Mouse (Mus musculus) liver, embryonic 13.5 days (tissue): Measurements from ENCODE around the gene Dennd1a. TPM values are rescaled to one million over a fixed set of nuclear protein-coding genes. Genes with fewer than 3 reads are reported as not detected.
A peak's percentile ranks its signal among the peaks of the same experiment; 100 is the strongest.

Experiments used
- ATAC-seq: fragments of 200-750 bp; cut with Nextera tagmentation; 2 replicates; pipeline ENCODE4 v1.8.0; 2017; ENCODE audit warnings: low read depth, mild to moderate bottlenecking, moderate number of reproducible peaks, moderate library complexity
- DNase-seq: peaks from one replicate; pipeline ENCODE4 v3.0.0; 2022
- H3K27ac ChIP-seq: fragments of 300-500 bp; sonication (generic); 2 replicates; pipeline ENCODE4 v1.5.1; 2015; ENCODE audit warnings: moderate library complexity, mild to moderate bottlenecking, inconsistent platforms
- H3K27me3 ChIP-seq: fragments of 300-500 bp; sonication (generic); 2 replicates; pipeline ENCODE4 v1.6.1; 2015; ENCODE audit warnings: mild to moderate bottlenecking, inconsistent platforms
- H3K36me3 ChIP-seq: fragments of 300-500 bp; sonication (generic); 2 replicates; pipeline ENCODE4 v1.6.1; 2015; ENCODE audit warnings: mild to moderate bottlenecking, inconsistent platforms
- H3K4me1 ChIP-seq: fragments of 300-500 bp; sonication (generic); replicated peaks from 2 replicates; pipeline ENCODE4 v1.6.1; 2015; ENCODE audit warnings: inconsistent platforms
- H3K4me2 ChIP-seq: fragments of 300-500 bp; sonication (generic); 2 replicates; pipeline ENCODE4 v1.6.1; 2015; ENCODE audit warnings: inconsistent platforms, mild to moderate bottlenecking, moderate library complexity
- H3K4me3 ChIP-seq: fragments of 300-500 bp; sonication (generic); replicated peaks from 2 replicates; pipeline ENCODE4 v1.5.1; 2015; ENCODE audit warnings: mild to moderate bottlenecking, inconsistent platforms
- H3K9ac ChIP-seq: fragments of 300-500 bp; sonication (generic); 2 replicates; pipeline ENCODE4 v1.6.1; 2015; ENCODE audit warnings: mild to moderate bottlenecking, inconsistent platforms
- H3K9me3 ChIP-seq: fragments of 300-500 bp; sonication (generic); replicated peaks from 2 replicates; pipeline ENCODE4 v1.6.1; 2016; ENCODE audit warnings: inconsistent platforms
- WGBS: fragments of 180-500 bp; shearing (Covaris S2); methylation state at CpG from one replicate; pipeline ENCODE4 v1.1.7; 2015; ENCODE audit not compliant: insufficient replicate concordance; 5-methylcytosine and 5-hydroxymethylcytosine counted together
- polyA plus RNA-seq: library from polyadenylated mRNA; unstranded; fragments of >200 nt; fragmentation: Nextera tagmentation; extraction: Ambion mirVana; gene quantifications from 2 replicates; pipeline ENCODE4 v1.2.1, GENCODE M21; 2015

Dennd1a gene
- polyA plus RNA-seq, 1 experiment from 2014 or later, result 7.6 TPM

DNA sequence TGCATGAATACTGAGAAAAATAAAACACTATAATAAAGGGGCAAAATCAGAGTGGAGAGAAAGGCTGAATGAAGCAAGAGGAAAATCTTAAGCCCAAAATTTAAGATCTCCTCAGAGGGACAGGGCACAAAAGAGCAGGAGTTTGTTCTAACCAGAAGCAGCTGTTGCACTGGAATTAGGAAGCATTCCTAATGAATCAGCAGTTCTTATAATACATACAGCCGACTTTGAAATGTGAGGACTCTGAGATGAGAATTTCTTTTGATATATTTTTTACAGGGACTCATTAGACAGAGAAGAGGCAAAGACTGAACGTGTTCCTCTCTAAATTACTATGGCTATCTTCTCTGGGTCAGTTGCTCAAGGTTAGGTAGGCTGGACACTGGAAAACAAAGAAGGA lies 212.7 kb downstream of the Dennd1a start:
- DNase-seq, result no peak
- Histone ChIP-seq H3K4me3 (no peak overlapping the region), H3K4me2 (no peak overlapping the region), H3K9ac (no peak overlapping the region), H3K9me3 (no peaks in the 10 kb centered on the region), H3K36me3 (no peaks in the 10 kb centered on the region), H3K4me1 (peaks cover 3% of the 10 kb centered on the region; the same call in 1 of the 2 replicates), H3K27me3 (no peaks in the 10 kb centered on the region), H3K27ac (no peak overlapping the region)
- no peak for ATAC-seq
- WGBS, result 60% methylated on average over 2 of the region's 2 CpGs

GRCm38 (mm10) chr2:38072061-38072460 lies 215.1 kb downstream of the Dennd1a start:
- no peaks in the 10 kb centered on the region for H3K27me3 ChIP-seq
- H3K4me3 ChIP-seq, result no peak overlapping the region
- no peak overlapping the region for H3K4me2 ChIP-seq
- H3K9me3 ChIP-seq, result no peaks in the 10 kb centered on the region
- DNase-seq (no peak), ATAC-seq (no peak)
- no peak overlapping the region for H3K9ac ChIP-seq
- peaks cover 18% of the 10 kb centered on the region for H3K4me1 ChIP-seq
- no peaks in the 10 kb centered on the region for H3K36me3 ChIP-seq
- no peak overlapping the region for H3K27ac ChIP-seq

- Histone ChIP-seq H3K4me1 (peaks cover 21% of the 10 kb centered on the region), H3K4me2 (no peak overlapping the region), H3K4me3 (no peak overlapping the region), H3K9ac (no peak overlapping the region), H3K36me3 (no peaks in the 10 kb centered on the region), H3K9me3 (no peaks in the 10 kb centered on the region), H3K27ac (no peak overlapping the region), H3K27me3 (no peaks in the 10 kb centered on the region)
- DNase-seq (no peak), ATAC-seq (no peak)
- WGBS, result 81% methylated on average over 2 of the region's 2 CpGs
Observed at GRCm38 (mm10) chr2:38068171-38068572, 219.0 kb downstream of the Dennd1a start.

DNA sequence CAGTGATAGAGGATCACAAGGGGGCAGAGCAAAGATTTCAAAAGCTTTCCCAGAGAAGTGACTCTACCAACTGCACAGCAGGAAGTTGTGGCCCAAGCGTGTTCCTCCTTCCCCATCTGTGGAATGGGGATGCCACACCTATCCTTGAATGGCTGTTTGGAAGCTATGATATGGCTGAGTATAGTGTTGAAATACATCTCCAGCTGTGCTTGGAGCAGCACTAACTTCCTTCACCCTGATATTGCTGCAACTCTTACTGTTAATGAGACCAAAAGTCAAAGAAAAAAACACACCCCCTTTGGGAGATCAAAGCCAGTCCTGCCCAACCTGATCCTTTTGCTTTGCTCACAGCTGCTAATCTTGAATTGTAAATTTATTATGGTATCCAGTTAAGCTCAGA lies 221.3 kb downstream of the Dennd1a start:
- Histone ChIP-seq H3K4me3 (no peak overlapping the region), H3K9ac (no peak overlapping the region), H3K27me3 (no peaks in the 10 kb centered on the region), H3K36me3 (no peaks in the 10 kb centered on the region), H3K4me1 (peaks cover 30% of the 10 kb centered on the region), H3K4me2 (no peak overlapping the region), H3K9me3 (no peaks in the 10 kb centered on the region), H3K27ac (no peak overlapping the region)
- ATAC-seq (no peak), DNase-seq (no peak)
- WGBS, result 47% methylated on average over 1 of the region's 1 CpGs

DNA sequence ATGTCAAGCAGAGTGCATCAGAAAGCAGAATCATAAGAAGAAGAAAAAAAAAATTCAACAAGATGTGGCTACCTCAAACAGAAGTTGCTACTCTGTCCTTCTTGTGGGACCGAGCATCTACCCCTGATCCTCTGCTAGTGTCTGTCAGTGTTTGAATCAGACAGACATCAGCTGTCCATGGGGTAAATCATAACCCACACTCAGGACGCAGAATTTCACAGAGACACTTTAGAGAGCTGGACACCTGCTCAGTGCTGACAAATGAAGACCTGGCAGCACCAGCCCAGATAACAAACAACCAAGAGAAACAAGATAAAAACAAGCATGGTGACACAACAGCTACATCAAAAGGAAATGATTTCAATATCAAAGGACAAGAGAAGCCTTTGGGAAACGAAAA lies 222.9 kb downstream of the Dennd1a start:
- Histone ChIP-seq H3K9ac (no peak overlapping the region), H3K27ac (no peak overlapping the region), H3K36me3 (no peaks in the 10 kb centered on the region), H3K4me2 (no peak overlapping the region), H3K9me3 (no peaks in the 10 kb centered on the region), H3K4me1 (peaks cover 30% of the 10 kb centered on the region), H3K27me3 (no peaks in the 10 kb centered on the region), H3K4me3 (no peak overlapping the region)
- no peak for DNase-seq
- whole genome bisulfite sequencing, result 51% methylated on average over 3 of the region's 3 CpGs
- no peak for ATAC-seq

DNA sequence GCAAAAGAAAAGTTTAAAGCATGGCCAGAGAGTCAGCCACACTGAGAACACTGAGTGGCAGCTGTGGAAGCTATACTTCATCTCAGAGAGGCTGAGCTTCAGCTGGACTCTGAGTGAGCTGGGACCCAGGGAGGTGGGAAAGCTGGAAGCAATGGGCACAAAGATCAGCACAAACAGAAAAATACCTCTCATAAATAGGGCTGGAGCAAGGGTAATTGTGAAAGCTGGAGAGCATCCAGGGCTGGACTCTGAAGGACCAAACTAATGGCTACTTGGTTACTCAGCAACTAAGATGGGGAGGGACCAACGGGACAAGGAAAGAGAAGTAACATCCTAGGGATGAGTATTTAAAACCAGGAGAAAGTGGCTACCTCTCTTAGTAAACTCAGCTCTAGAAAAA lies 225.0 kb downstream of the Dennd1a start:
- H3K9ac ChIP-seq, result no peak overlapping the region
- H3K9me3 ChIP-seq, result no peaks in the 10 kb centered on the region
- WGBS, result 65% methylated on average over 1 of the region's 1 CpGs
- DNase-seq (no peak), ATAC-seq (no peak)
- peaks cover 15% of the 10 kb centered on the region for H3K4me1 ChIP-seq
- H3K36me3 ChIP-seq, result no peaks in the 10 kb centered on the region
- H3K27ac ChIP-seq, result no peak overlapping the region
- no peaks in the 10 kb centered on the region for H3K27me3 ChIP-seq
- no peak overlapping the region for H3K4me3 ChIP-seq
- H3K4me2 ChIP-seq, result no peak overlapping the region

GRCm38 (mm10) chr2:38061474-38061873 lies 225.7 kb downstream of the Dennd1a start:
- 17% methylated on average over 2 of the region's 2 CpGs for WGBS
- ATAC-seq, result no peak
- H3K36me3 ChIP-seq, result no peaks in the 10 kb centered on the region
- H3K27ac ChIP-seq, result no peak overlapping the region
- no peak overlapping the region for H3K9ac ChIP-seq
- no peak overlapping the region for H3K4me3 ChIP-seq
- no peak for DNase-seq
- no peak overlapping the region for H3K4me2 ChIP-seq
- no peaks in the 10 kb centered on the region for H3K9me3 ChIP-seq
- peaks cover 15% of the 10 kb centered on the region for H3K4me1 ChIP-seq
- H3K27me3 ChIP-seq, result no peaks in the 10 kb centered on the region

GRCm38 (mm10) chr2:38052440-38052839 lies 234.8 kb downstream of the Dennd1a start:
- Histone ChIP-seq H3K4me1 (peaks cover 19% of the 10 kb centered on the region), H3K9ac (no peak overlapping the region), H3K36me3 (no peaks in the 10 kb centered on the region), H3K4me2 (no peak overlapping the region), H3K27me3 (no peaks in the 10 kb centered on the region), H3K27ac (no peak overlapping the region), H3K9me3 (no peaks in the 10 kb centered on the region), H3K4me3 (no peak overlapping the region)
- no peak for ATAC-seq
- no peak for DNase-seq
- WGBS, result 64% methylated on average over 3 of the region's 3 CpGs

- Histone ChIP-seq H3K27ac (no peak overlapping the region), H3K4me2 (no peak overlapping the region), H3K4me3 (no peak overlapping the region), H3K9ac (no peak overlapping the region), H3K27me3 (no peaks in the 10 kb centered on the region), H3K4me1 (peaks cover 19% of the 10 kb centered on the region), H3K36me3 (no peaks in the 10 kb centered on the region), H3K9me3 (no peaks in the 10 kb centered on the region)
- no peak for DNase-seq
- ATAC-seq, result peak; percentile 53
- WGBS, result 19% methylated on average over 1 of the region's 1 CpGs
Observed at GRCm38 (mm10) chr2:38051485-38052085, 235.6 kb downstream of the Dennd1a start.

- Histone ChIP-seq H3K27ac (no peak overlapping the region), H3K36me3 (no peaks in the 10 kb centered on the region), H3K9me3 (no peaks in the 10 kb centered on the region), H3K9ac (no peak overlapping the region), H3K4me2 (no peak overlapping the region), H3K4me3 (no peak overlapping the region), H3K27me3 (no peaks in the 10 kb centered on the region), H3K4me1 (peaks cover 19% of the 10 kb centered on the region)
- no peak for ATAC-seq
- DNase-seq, result no peak
Observed at GRCm38 (mm10) chr2:38048996-38049395, 238.2 kb downstream of the Dennd1a start.

GRCm38 (mm10) chr2:38045286-38045685 lies 241.9 kb downstream of the Dennd1a start:
- Histone ChIP-seq H3K27me3 (no peaks in the 10 kb centered on the region), H3K4me2 (no peak overlapping the region), H3K9me3 (no peaks in the 10 kb centered on the region), H3K9ac (no peak overlapping the region), H3K27ac (no peak overlapping the region), H3K4me1 (no peaks in the 10 kb centered on the region), H3K36me3 (no peaks in the 10 kb centered on the region), H3K4me3 (no peak overlapping the region)
- WGBS, result 91% methylated on average over 4 of the region's 4 CpGs
- DNase-seq, result no peak
- ATAC-seq, result no peak

GRCm38 (mm10) chr2:38040845-38041244 lies 246.3 kb downstream of the Dennd1a start:
- DNase-seq, result no peak
- WGBS, result 74% methylated on average over 3 of the region's 3 CpGs
- ATAC-seq, result no peak
- Histone ChIP-seq H3K9me3 (no peaks in the 10 kb centered on the region), H3K36me3 (no peaks in the 10 kb centered on the region), H3K4me2 (no peak overlapping the region), H3K27ac (no peak overlapping the region), H3K4me1 (no peaks in the 10 kb centered on the region), H3K27me3 (no peaks in the 10 kb centered on the region), H3K9ac (no peak overlapping the region), H3K4me3 (no peak overlapping the region)
